Mouse (Mus musculus) kidney, adult 2 months (tissue): Measurements from ENCODE around the gene Katnb1. TPM values are rescaled to one million over a fixed set of nuclear protein-coding genes. Genes with fewer than 3 reads are reported as not detected.

Experiments
- DNase-seq: peaks from one replicate; pipeline ENCODE4 v3.0.0; 2021
- H3K27ac ChIP-seq: fragments of 200-500 bp; 2 replicates; pipeline ENCODE4 v1.5.1; 2012; ENCODE audit warnings: low read depth, low read length, control low read depth, inconsistent platforms; ENCODE audit not compliant: insufficient read depth
- H3K27me3 ChIP-seq: fragments of 200-500 bp; replicated peaks from 2 replicates; pipeline ENCODE4 v1.6.1; 2012; ENCODE audit warnings: mild to moderate bottlenecking, moderate library complexity, low read length, inconsistent platforms; ENCODE audit not compliant: control insufficient read depth, insufficient read depth
- H3K36me3 ChIP-seq: fragments of 200-500 bp; 2 replicates; pipeline ENCODE4 v1.6.1; 2012; ENCODE audit warnings: mild to moderate bottlenecking, moderate library complexity, low read length, inconsistent platforms; ENCODE audit not compliant: control insufficient read depth, insufficient read depth
- H3K4me1 ChIP-seq: fragments of 200-500 bp; 2 replicates; pipeline ENCODE4 v1.6.1; 2011; ENCODE audit warnings: low read length; ENCODE audit not compliant: control insufficient read depth, insufficient read depth
- H3K4me3 ChIP-seq: fragments of 200-500 bp; 2 replicates; pipeline ENCODE4 v1.5.1; 2011; ENCODE audit warnings: mild to moderate bottlenecking, low read depth, low read length, control low read depth; ENCODE audit not compliant: insufficient read depth
- CTCF ChIP-seq: fragments of 200-500 bp; conservative IDR thresholded peaks from 2 replicates; pipeline ENCODE4 v1.5.1; 2011; ENCODE audit warnings: low read depth, mild to moderate bottlenecking, control low read depth, low read length, moderate library complexity, mixed read lengths; ENCODE audit not compliant: insufficient read depth, insufficient read length
- POLR2A ChIP-seq: fragments of 200-500 bp; IDR thresholded peaks from one replicate; pipeline ENCODE4 v1.6.1; 2011; ENCODE audit warnings: low read depth, low read length, control low read depth
- WGBS: fragments of 180-500 bp; shearing (Covaris S2); methylation state at CpG from one replicate; pipeline ENCODE4 v1.1.7; 2018; 5-methylcytosine and 5-hydroxymethylcytosine counted together
- polyA plus RNA-seq: library from polyadenylated mRNA; depleted of rRNA; stranded (reverse); fragments of >200 nt; gene quantifications from 2 replicates; pipeline ENCODE4 v1.2.3, GENCODE M21; 2012; rRNA removed

The Katnb1 gene
- polyA plus RNA-seq, 1 experiment = 22.2 TPM

DNA sequence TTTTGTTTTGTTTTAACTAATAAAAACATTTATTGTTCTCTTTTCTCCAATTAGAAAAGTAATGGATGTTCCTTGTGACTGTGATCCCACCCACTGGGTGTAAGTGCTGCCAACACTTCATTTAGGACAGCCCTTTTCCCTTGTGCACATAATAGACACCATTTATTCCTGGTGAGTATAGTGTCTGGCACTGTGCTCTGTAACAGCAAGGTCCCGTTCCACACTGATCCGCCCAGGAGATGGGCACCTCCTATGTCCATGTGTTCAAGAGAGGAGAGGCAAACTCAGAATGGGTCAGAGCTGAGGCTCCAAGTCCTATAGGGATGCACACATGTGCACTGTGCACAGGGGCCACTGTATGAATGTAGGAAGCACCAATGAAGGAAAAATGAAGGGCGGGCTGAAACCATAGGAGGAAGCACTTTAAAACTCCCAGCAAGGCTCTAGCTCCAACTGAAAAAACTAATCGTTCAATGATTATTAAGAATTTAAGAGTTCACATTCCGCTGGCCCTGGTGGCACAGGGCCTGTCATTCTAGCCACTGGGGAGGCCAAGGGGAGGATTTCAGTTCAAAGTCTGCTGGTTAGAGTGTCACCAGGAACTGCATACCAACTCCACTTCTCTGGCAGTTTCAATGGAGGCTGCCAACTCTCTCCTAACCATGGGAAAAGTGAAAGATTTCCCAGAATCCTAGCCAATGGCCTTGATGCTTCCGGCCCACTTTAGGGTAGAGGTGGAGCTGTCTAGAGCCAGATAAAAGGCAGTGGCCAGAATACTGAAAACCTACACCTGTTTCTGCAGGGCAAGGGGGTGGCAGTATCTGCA lies 63.0 kb downstream of the Katnb1 start:
- no peaks in the 10 kb centered on the region for H3K27me3 ChIP-seq
- peak overlapping the region; percentile 54 for H3K27ac ChIP-seq
- H3K4me1 ChIP-seq = peaks cover 38% of the 10 kb centered on the region
- H3K36me3 ChIP-seq = no peaks in the 10 kb centered on the region
- peak; percentile 93 for DNase-seq
- WGBS = 44% methylated on average over 6 of the region's 6 CpGs
- no peak for TF ChIP-seq POLR2A
- TF ChIP-seq CTCF = no peak
- no peak overlapping the region for H3K4me3 ChIP-seq

GRCm38 (mm10) chr8:95144631-95145015 lies 63.6 kb downstream of the Katnb1 start:
- no peaks in the 10 kb centered on the region for H3K36me3 ChIP-seq
- H3K27me3 ChIP-seq = no peaks in the 10 kb centered on the region
- H3K27ac ChIP-seq = peak overlapping the region; percentile 54
- H3K4me3 ChIP-seq = no peak overlapping the region
- TF ChIP-seq CTCF (no peak), POLR2A (no peak)
- peak; percentile 74 for DNase-seq
- H3K4me1 ChIP-seq = peaks cover 37% of the 10 kb centered on the region
- whole genome bisulfite sequencing = 39% methylated on average over 2 of the region's 2 CpGs

DNA sequence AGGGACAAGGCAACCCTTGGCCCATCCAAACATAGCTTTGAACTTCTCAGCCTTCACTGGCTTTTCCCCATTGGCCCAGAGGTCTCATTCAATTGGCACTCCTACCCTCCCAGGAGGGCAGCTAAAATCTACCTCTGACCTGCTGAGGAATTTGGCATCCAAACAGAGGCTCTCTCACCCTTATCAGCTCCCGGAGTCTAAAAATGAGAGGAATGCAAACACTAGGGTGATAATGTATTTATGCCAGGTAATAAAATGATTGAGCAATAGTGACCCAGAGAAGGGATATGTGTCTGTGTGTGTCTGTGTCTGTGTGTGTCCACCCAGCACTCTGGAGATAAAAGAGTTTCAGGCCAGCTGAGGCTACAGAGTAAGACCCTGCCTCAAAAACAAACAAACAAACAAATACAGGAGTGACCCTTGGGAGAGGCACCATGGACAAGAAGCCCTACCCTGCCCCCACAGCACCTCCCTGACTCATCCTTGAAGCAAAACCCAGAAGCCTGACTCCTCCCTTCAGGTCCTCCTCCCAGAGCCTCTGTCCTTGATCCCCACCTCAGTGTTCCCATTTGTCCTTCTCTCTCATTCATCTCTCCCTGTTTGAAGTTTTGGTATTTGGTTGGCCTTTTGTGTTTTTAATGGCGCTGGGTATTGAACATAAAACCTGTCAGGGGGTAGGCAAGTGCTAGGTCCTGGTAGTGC lies 65.2 kb downstream of the Katnb1 start:
- Histone ChIP-seq H3K27me3 (no peaks in the 10 kb centered on the region), H3K27ac (peak overlapping the region; percentile 43; the same call in 1 of the 2 replicates), H3K36me3 (no peaks in the 10 kb centered on the region), H3K4me3 (no peak overlapping the region), H3K4me1 (peaks cover 33% of the 10 kb centered on the region)
- WGBS = 53% methylated on average over 2 of the region's 2 CpGs
- peak; percentile 78 for DNase-seq
- TF ChIP-seq POLR2A (no peak), CTCF (no peak)

DNA sequence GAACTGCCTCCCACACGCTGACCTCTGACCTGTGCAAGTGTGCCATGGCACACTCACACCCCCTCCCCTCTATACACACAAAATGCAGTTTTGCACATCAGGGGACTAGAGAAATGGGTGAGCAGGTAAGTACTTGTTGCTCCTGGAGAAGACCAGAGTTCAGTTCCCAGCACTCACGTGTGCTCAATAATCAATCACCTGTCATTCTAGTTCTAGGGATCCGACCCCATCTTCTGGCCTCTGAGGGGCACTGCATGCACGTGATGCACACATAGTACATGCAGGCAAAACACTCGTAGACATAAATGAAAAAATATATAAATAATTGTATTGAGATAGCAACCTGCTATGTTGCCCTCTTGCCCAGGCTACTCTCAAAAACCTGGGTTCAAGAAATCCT lies 65.9 kb downstream of the Katnb1 start:
- Histone ChIP-seq H3K27me3 (no peaks in the 10 kb centered on the region), H3K36me3 (no peaks in the 10 kb centered on the region), H3K27ac (no peak overlapping the region), H3K4me3 (no peak overlapping the region), H3K4me1 (peaks cover 39% of the 10 kb centered on the region)
- WGBS = 90% methylated on average over 5 of the region's 5 CpGs
- DNase-seq = no peak
- no peak for TF ChIP-seq POLR2A
- TF ChIP-seq CTCF = no peak; the same call in 1 of the 2 replicates

DNA sequence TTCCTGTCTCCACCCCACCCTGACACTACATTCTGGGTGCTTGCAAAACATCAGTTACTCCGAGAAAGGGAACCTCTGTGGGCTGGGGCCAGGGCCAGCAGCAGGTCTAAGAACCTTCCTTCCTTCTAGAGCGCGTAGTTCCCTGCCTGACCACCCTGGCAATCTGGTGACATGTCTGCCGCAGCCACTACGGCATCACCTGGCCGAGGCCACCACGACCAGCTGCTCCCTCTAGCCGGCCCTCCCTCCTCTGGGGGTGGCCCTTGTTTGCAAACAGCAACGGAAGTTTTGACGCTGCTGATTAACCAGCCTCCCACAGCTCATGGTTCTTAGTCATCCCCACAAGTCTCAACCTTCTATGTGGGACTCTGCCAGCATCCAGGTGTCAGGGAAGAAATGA lies 68.4 kb downstream of the Katnb1 start:
- no peak for TF ChIP-seq CTCF
- no peak for TF ChIP-seq POLR2A
- no peak overlapping the region for H3K4me3 ChIP-seq
- no peaks in the 10 kb centered on the region for H3K36me3 ChIP-seq
- H3K27ac ChIP-seq = no peak overlapping the region
- 49% methylated on average over 10 of the region's 10 CpGs for WGBS
- H3K4me1 ChIP-seq = peaks cover 29% of the 10 kb centered on the region
- DNase-seq = peak; percentile 55
- no peaks in the 10 kb centered on the region for H3K27me3 ChIP-seq

GRCm38 (mm10) chr8:95150608-95151007 lies 69.6 kb downstream of the Katnb1 start:
- no peak overlapping the region for H3K4me3 ChIP-seq
- H3K27ac ChIP-seq = no peak overlapping the region
- no peak for TF ChIP-seq CTCF
- TF ChIP-seq POLR2A = no peak
- H3K4me1 ChIP-seq = peaks cover 28% of the 10 kb centered on the region
- no peaks in the 10 kb centered on the region for H3K36me3 ChIP-seq
- WGBS = 90% methylated on average over 3 of the region's 3 CpGs
- no peaks in the 10 kb centered on the region for H3K27me3 ChIP-seq
- DNase-seq = no peak

Other genes with a start within 250 kb of the Katnb1 start
- 378 and 521 TPM in 2 replicates for gene Coq9, start 242.9 kb upstream of the Katnb1 start, polyA plus RNA-seq
- gene Ciapin1, start 242.8 kb upstream of the Katnb1 start, polyA plus RNA-seq = 55.8 and 71.2 TPM in 2 replicates
- gene Polr2c, start 223.7 kb upstream of the Katnb1 start, polyA plus RNA-seq = 107 and 112 TPM in 2 replicates
- 20.2 and 21.7 TPM in 2 replicates for gene Dok4, start 204.9 kb upstream of the Katnb1 start, polyA plus RNA-seq
- gene Ccdc102a, start 163.1 kb upstream of the Katnb1 start, polyA plus RNA-seq = 5.7 and 6.8 TPM in 2 replicates
- gene Adgrg5, start 157.5 kb upstream of the Katnb1 start, polyA plus RNA-seq = 0.56 and 2.6 TPM in 2 replicates
- gene Adgrg1, start 106.4 kb upstream of the Katnb1 start, polyA plus RNA-seq = 342 and 447 TPM in 2 replicates
- gene Adgrg3, start 63.5 kb upstream of the Katnb1 start, polyA plus RNA-seq = 9.9 and 12.7 TPM in 2 replicates
- 0.05 and 0.10 TPM in 2 replicates for gene Drc7, start 26.1 kb upstream of the Katnb1 start, polyA plus RNA-seq
- 92.3 and 100 TPM in 2 replicates for gene Kifc3, start 121.6 kb downstream of the Katnb1 start, polyA plus RNA-seq
- gene Cngb1, start 225.4 kb downstream of the Katnb1 start, polyA plus RNA-seq = 0.38 and 1.1 TPM in 2 replicates
- 0.22 and 0.41 TPM in 2 replicates for gene Tepp, start 229.4 kb downstream of the Katnb1 start, polyA plus RNA-seq